11 mouse cellular contexts compared by ENCODE assay signal in genomic region chr8:87380791-87381190, GRCm38 (mm10).
"Had no signal": no experiment of that assay in that cellular context is flagged by ENCODE, and none has a peak within 500 bp of the region (broad histone marks: within the 10 kb centered on the region; RNA-seq: fewer than 3 reads in every experiment).

No protein-coding gene starts in this region.

- H3K36me3 ChIP-seq: limb, embryonic 10.5 days; liver, embryonic 15.5 days; midbrain, embryonic 15.5 days; neural tube, embryonic 12.5 days had no signal

- H3K27me3 ChIP-seq: liver, embryonic 15.5 days; midbrain, embryonic 15.5 days; neural tube, embryonic 12.5 days had no signal

- DNase-seq: kidney, postnatal 14 days; lung, adult 2 months; lung, postnatal 36 days; spleen, adult 18-20 months; thymus, adult 18-20 months; thymus, postnatal 14 days had no signal

- H3K9me3 ChIP-seq: limb, embryonic 10.5 days; liver, embryonic 15.5 days; midbrain, embryonic 15.5 days; neural tube, embryonic 12.5 days had no signal

- H3K4me3 ChIP-seq: left cerebral cortex, adult 2 months; limb, embryonic 10.5 days; liver, embryonic 15.5 days; midbrain, embryonic 15.5 days; neural tube, embryonic 12.5 days had no signal

- H3K4me1 ChIP-seq: liver, embryonic 15.5 days; midbrain, embryonic 15.5 days had no signal

- H3K27ac ChIP-seq: left cerebral cortex, adult 2 months; limb, embryonic 10.5 days; liver, embryonic 15.5 days; midbrain, embryonic 15.5 days; neural tube, embryonic 12.5 days had no signal
